Mouse (Mus musculus): ENCODE data around the gene Adgrv1. TPM values are rescaled to one million over a fixed set of nuclear protein-coding genes. Genes with fewer than 3 reads are reported as not detected.

Gene Adgrv1
- polyA plus RNA-seq, 1 experiment from 2014 or later: 0.37 TPM

GRCm38 (mm10) chr13:81239836-81240235 lies 393.1 kb downstream of the Adgrv1 start:
- POLR2A ChIA-PET: no interaction called here
- H3K27me3 ChIP-seq: peaks cover 7% of the 10 kb centered on the region
- no peak for TF ChIP-seq CTCF (IDR thresholded peaks at IDR 0.05)
- in situ Hi-C loops (cut with MboI; ENCODE audit: low pct_unique_long_range_greater_than_20kb): no loop called here
- CTCF ChIA-PET: no interaction called here
- ATAC-seq (no peak), DNase-seq (ENCODE audit: low read depth, low spot score) (no peak)

GRCm38 (mm10) chr13:81239427-81239826 lies 393.5 kb downstream of the Adgrv1 start:
- CTCF ChIA-PET: no interaction called here

GRCm38 (mm10) chr13:81238855-81239254 lies 394.1 kb downstream of the Adgrv1 start:
- CTCF ChIA-PET: no interaction called here
- ATAC-seq (no peak), DNase-seq (ENCODE audit: low read depth, low spot score) (no peak)
- peaks cover 11% of the 10 kb centered on the region for H3K27me3 ChIP-seq
- in situ Hi-C loops (cut with MboI; ENCODE audit: low pct_unique_long_range_greater_than_20kb): no loop called here
- POLR2A ChIA-PET: no interaction called here
- no peak for TF ChIP-seq CTCF (IDR thresholded peaks at IDR 0.05)

More at GRCm38 (mm10) chr13:81239427-81239826, 393.5 kb downstream of the Adgrv1 start:
- TF ChIP-seq CTCF (IDR thresholded peaks at IDR 0.05): no peak
- ATAC-seq (no peak), DNase-seq (ENCODE audit: low read depth, low spot score) (no peak)
- in situ Hi-C loops (cut with MboI; ENCODE audit: low pct_unique_long_range_greater_than_20kb): no loop called here
- H3K27me3 ChIP-seq: peaks cover 7% of the 10 kb centered on the region
- POLR2A ChIA-PET: no interaction called here

- in situ Hi-C loops (cut with MboI; ENCODE audit: low pct_unique_long_range_greater_than_20kb): no loop called here
- peaks cover 11% of the 10 kb centered on the region for H3K27me3 ChIP-seq
- ChIA-PET CTCF (interaction anchor here (1.3 kb wide), 1 partner anchor 8 kb away, joined by 5 read pairs; no protein-coding TSS in a partner anchor), POLR2A (no interaction called here)
- ATAC-seq: no peak
- DNase-seq (ENCODE audit: low read depth, low spot score): peak; percentile 4
- no peak for TF ChIP-seq CTCF (IDR thresholded peaks at IDR 0.05)
These were observed 395.0 kb downstream of the Adgrv1 start for GRCm38 (mm10) chr13:81237947-81238346.

- in situ Hi-C loops (cut with MboI; ENCODE audit: low pct_unique_long_range_greater_than_20kb): no loop called here
- ChIA-PET CTCF (interaction anchor here (1.3 kb wide), 1 partner anchor 9 kb away, joined by 5 read pairs; no protein-coding TSS in a partner anchor), POLR2A (no interaction called here)
- TF ChIP-seq CTCF (IDR thresholded peaks at IDR 0.05): no peak
- H3K27me3 ChIP-seq: peaks cover 14% of the 10 kb centered on the region
- DNase-seq (ENCODE audit: low read depth, low spot score): peak; percentile 33
- ATAC-seq: peak; percentile 51
These were observed 396.1 kb downstream of the Adgrv1 start for GRCm38 (mm10) chr13:81236758-81237395.

- in situ Hi-C loops (cut with MboI; ENCODE audit: low pct_unique_long_range_greater_than_20kb): no loop called here
- CTCF ChIA-PET: no interaction called here
These were observed 398.9 kb downstream of the Adgrv1 start for GRCm38 (mm10) chr13:81234031-81234430.

GRCm38 (mm10) chr13:81232839-81233238 lies 400.1 kb downstream of the Adgrv1 start:
- no peak for TF ChIP-seq CTCF (IDR thresholded peaks at IDR 0.05)
- ATAC-seq: no peak

More at GRCm38 (mm10) chr13:81234031-81234430, 398.9 kb downstream of the Adgrv1 start:
- ATAC-seq (no peak), DNase-seq (ENCODE audit: low read depth, low spot score) (no peak)
- POLR2A ChIA-PET: no interaction called here
- peaks cover 14% of the 10 kb centered on the region for H3K27me3 ChIP-seq
- no peak for TF ChIP-seq CTCF (IDR thresholded peaks at IDR 0.05)

GRCm38 (mm10) chr13:81230161-81230560 lies 402.8 kb downstream of the Adgrv1 start:
- ChIA-PET POLR2A (no interaction called here), CTCF (no interaction called here)
- H3K27me3 ChIP-seq: peaks cover 8% of the 10 kb centered on the region
- no peak for TF ChIP-seq CTCF (IDR thresholded peaks at IDR 0.05)
- in situ Hi-C loops (cut with MboI; ENCODE audit: low pct_unique_long_range_greater_than_20kb): no loop called here
- DNase-seq (ENCODE audit: low read depth, low spot score) (no peak), ATAC-seq (no peak)

More at GRCm38 (mm10) chr13:81232839-81233238, 400.1 kb downstream of the Adgrv1 start:
- in situ Hi-C loops (cut with MboI; ENCODE audit: low pct_unique_long_range_greater_than_20kb): no loop called here
- ChIA-PET POLR2A (no interaction called here), CTCF (interaction anchor here (1.2 to 1.4 kb wide), 2 partner anchors 11 to 26 kb away, joined by 3 to 4 read pairs; no protein-coding TSS in a partner anchor)
- H3K27me3 ChIP-seq: peaks cover 14% of the 10 kb centered on the region
- DNase-seq (ENCODE audit: low read depth, low spot score): no peak

GRCm38 (mm10) chr13:81223768-81224167 lies 409.2 kb downstream of the Adgrv1 start:
- POLR2A ChIA-PET: no interaction called here
- no peak for ATAC-seq
- CTCF ChIA-PET: no interaction called here
- peaks cover 14% of the 10 kb centered on the region for H3K27me3 ChIP-seq
- in situ Hi-C loops (cut with MboI; ENCODE audit: low pct_unique_long_range_greater_than_20kb): no loop called here
- no peak for TF ChIP-seq CTCF (IDR thresholded peaks at IDR 0.05)
- DNase-seq (ENCODE audit: low read depth, low spot score): no peak

GRCm38 (mm10) chr13:81222377-81222776 lies 410.6 kb downstream of the Adgrv1 start:
- no peak for DNase-seq (ENCODE audit: low read depth, low spot score)
- no peak for ATAC-seq
- ChIA-PET CTCF (interaction anchor here (1.5 kb wide), 1 partner anchor 40 kb away, joined by 4 read pairs; no protein-coding TSS in a partner anchor), POLR2A (no interaction called here)
- no peak for TF ChIP-seq CTCF (IDR thresholded peaks at IDR 0.05)
- in situ Hi-C loops (cut with MboI; ENCODE audit: low pct_unique_long_range_greater_than_20kb): no loop called here
- peaks cover 14% of the 10 kb centered on the region for H3K27me3 ChIP-seq

- no peak for DNase-seq (ENCODE audit: low read depth, low spot score)
- POLR2A ChIA-PET: no interaction called here
- CTCF ChIA-PET: interaction anchor here (1.6 kb wide), 2 partner anchors 18 to 51 kb away, joined by 4 read pairs; no protein-coding TSS in a partner anchor
- in situ Hi-C loops (cut with MboI; ENCODE audit: low pct_unique_long_range_greater_than_20kb): no loop called here
- no peak for ATAC-seq
- H3K27me3 ChIP-seq: peaks cover 7% of the 10 kb centered on the region
- no peak for TF ChIP-seq CTCF (IDR thresholded peaks at IDR 0.05)
These were observed 421.5 kb downstream of the Adgrv1 start for GRCm38 (mm10) chr13:81211436-81211835.
